Comparison of ENCODE assay signal across 9 mouse cellular contexts in genomic region chr10:23978901-23979705, GRCm38 (mm10). TPM values are rescaled to one million over a fixed set of nuclear protein-coding genes. Genes with fewer than 3 reads are reported as not detected.
DNase-seq lines count a peak whose midpoint lies in the region; ATAC-seq and TF ChIP-seq lines count a peak whose summit lies in the region.
"Had no signal": no experiment of that assay in that cellular context is flagged by ENCODE, and none has a peak within 500 bp of the region (broad histone marks: within the 10 kb centered on the region; RNA-seq: fewer than 3 reads in every experiment).

No protein-coding gene starts in this region.

- H3K9ac ChIP-seq in ES-Bruce4 (ENCODE audit: low read depth, poor library complexity, severe bottlenecking): no peak overlapping the region
- no peak overlapping the region for H3K9ac ChIP-seq in forebrain, embryonic 14.5 days (ENCODE audit: low read length)
- no peak overlapping the region for H3K9ac ChIP-seq in lung, embryonic 14.5 days

- peak; percentile 51; the same call in 1 of the 2 replicates for TF ChIP-seq EP300 in ES-Bruce4 (IDR thresholded peaks at IDR 0.05; ENCODE audit: insufficient read depth, low read depth, low read length)

- peak; percentile 89 for ATAC-seq in forebrain, embryonic 14.5 days
- ATAC-seq in hematopoietic stem cell, adult 5-6 weeks (replicated peaks in 1 of 2; ENCODE audit: insufficient read depth in 1 of 2, low FRiP score in 2 of 2, low TSS enrichment in 1 of 2, low read depth in 1 of 2, poor library complexity in 2 of 2, severe bottlenecking in 2 of 2): peak; percentile 78 to 86
- ATAC-seq in lung, embryonic 14.5 days (ENCODE audit: insufficient read depth): peak; percentile 85

- no peaks in the 10 kb centered on the region for H3K36me3 ChIP-seq in ES-Bruce4 (ENCODE audit: control insufficient read depth, insufficient read depth, low read length, poor library complexity, severe bottlenecking)
- H3K36me3 ChIP-seq in forebrain, embryonic 14.5 days (ENCODE audit: control insufficient read depth, insufficient read depth, low read length): no peaks in the 10 kb centered on the region
- H3K36me3 ChIP-seq in lung, embryonic 14.5 days (ENCODE audit: insufficient read depth): no peaks in the 10 kb centered on the region

- peak; percentile 94 for TF ChIP-seq CTCF in ES-Bruce4 (IDR thresholded peaks at IDR 0.05; ENCODE audit: low read depth, low read length)
- peak; percentile 70 for TF ChIP-seq CTCF in layer of hippocampus, adult 2 months (conservative IDR thresholded peaks at IDR 0.05)
- peak; percentile 92 for TF ChIP-seq CTCF in lung, embryonic 14.5 days (IDR thresholded peaks at IDR 0.05; ENCODE audit: low read depth)

- no peak overlapping the region for H3K4me2 ChIP-seq in forebrain, embryonic 14.5 days (ENCODE audit: low read length)
- H3K4me2 ChIP-seq in lung, embryonic 14.5 days: no peak overlapping the region

- H3K4me3 ChIP-seq in ES-Bruce4 (ENCODE audit: low read depth, low read length): no peak overlapping the region
- H3K4me3 ChIP-seq in forebrain, embryonic 14.5 days (ENCODE audit: low read depth, low read length): no peak overlapping the region
- H3K4me3 ChIP-seq in layer of hippocampus, adult 2 months: no peak overlapping the region
- H3K4me3 ChIP-seq in lung, embryonic 14.5 days (ENCODE audit: low read depth, low read length): no peak overlapping the region

- no peaks in the 10 kb centered on the region for H3K27me3 ChIP-seq in ES-Bruce4 (ENCODE audit: control insufficient read depth, insufficient read depth, low read length, poor library complexity, severe bottlenecking)
- no peaks in the 10 kb centered on the region for H3K27me3 ChIP-seq in forebrain, embryonic 14.5 days (replicated peaks; ENCODE audit: control insufficient read depth, insufficient read depth, low read length)
- H3K27me3 ChIP-seq in lung, embryonic 14.5 days (ENCODE audit: insufficient read depth, low read length): no peaks in the 10 kb centered on the region

- TF ChIP-seq POLR2A in ES-Bruce4 (IDR thresholded peaks at IDR 0.05; ENCODE audit: insufficient read depth, low read length): no peak

- no peaks in the 10 kb centered on the region for H3K4me1 ChIP-seq in ES-Bruce4 (ENCODE audit: control insufficient read depth, insufficient read depth, low read length)
- no peaks in the 10 kb centered on the region for H3K4me1 ChIP-seq in forebrain, embryonic 14.5 days (ENCODE audit: control insufficient read depth, insufficient read depth, low read length)
- H3K4me1 ChIP-seq in lung, embryonic 14.5 days (ENCODE audit: insufficient read depth): no peaks in the 10 kb centered on the region

- H3K9me3 ChIP-seq in ES-Bruce4 (replicated peaks; ENCODE audit: control insufficient read depth, insufficient read depth, low read length, poor library complexity, severe bottlenecking): no peaks in the 10 kb centered on the region; the same call in 1 of the 2 replicates
- H3K9me3 ChIP-seq in forebrain, embryonic 14.5 days (replicated peaks; ENCODE audit: control insufficient read depth, low read length): no peaks in the 10 kb centered on the region
- H3K9me3 ChIP-seq in lung, embryonic 14.5 days (ENCODE audit: low read depth, low read length): no peaks in the 10 kb centered on the region

- H3K27ac ChIP-seq in ES-Bruce4 (ENCODE audit: insufficient read depth, low read length): no peak overlapping the region
- no peak overlapping the region for H3K27ac ChIP-seq in forebrain, embryonic 14.5 days (ENCODE audit: low read depth, low read length)
- no peak overlapping the region for H3K27ac ChIP-seq in layer of hippocampus, adult 2 months
- H3K27ac ChIP-seq in lung, embryonic 14.5 days (ENCODE audit: low read depth): no peak overlapping the region

- 44% methylated on average over 16 of the region's 16 CpGs for WGBS in forebrain, embryonic 14.5 days
- WGBS in lung, embryonic 14.5 days: 33% methylated on average over 16 of the region's 16 CpGs

- peak; percentile 60 for DNase-seq in c-Kit-positive CD71-positive TER-119-negative erythroid progenitor cells, embryonic 14.5 days (ENCODE audit: low read depth)
- DNase-seq in forebrain, embryonic 14.5 days (ENCODE audit: low spot score): peak; percentile 82
- peak; percentile 61 to 75 for DNase-seq in layer of hippocampus, adult 2 months (ENCODE audit: low spot score in 2 of 2)
- peak; percentile 86 for DNase-seq in lung, embryonic 14.5 days
- peak; percentile 63 for DNase-seq in ovary, postnatal 14 days (ENCODE audit: low spot score)
- DNase-seq in thymus, postnatal 25 days: peak; percentile 55

RNA-seq across cellular contexts. Expression of gene Taar6, which starts 6.3 kb away (rescaled TPM):
- polyA plus RNA-seq in ES-Bruce4 (2011; ENCODE audit: insufficient read depth, insufficient read length, low read depth, missing spikeins): not detected in 2 replicates
- polyA plus RNA-seq in forebrain, embryonic 14.5 days (2014; fragmentation: Nextera tagmentation; extraction: Ambion mirVana): not detected in 2 replicates
- total RNA-seq in hematopoietic stem cell, adult 5-6 weeks (2017): not detected in 2 replicates
- total RNA-seq in layer of hippocampus, adult 2 months (2021): not detected
- polyA plus RNA-seq in lung, embryonic 14.5 days (2014; fragmentation: Nextera tagmentation; extraction: Ambion mirVana): not detected in 2 replicates
- total RNA-seq: gastrocnemius, adult 8-10 months had no signal

RNA-seq across cellular contexts. Expression of gene Taar5, which starts 8.6 kb away (rescaled TPM):
- polyA plus RNA-seq in ES-Bruce4 (2011; ENCODE audit: insufficient read depth, insufficient read length, low read depth, missing spikeins): not detected in 2 replicates
- not detected in 2 replicates for polyA plus RNA-seq in forebrain, embryonic 14.5 days (2014; fragmentation: Nextera tagmentation; extraction: Ambion mirVana)
- total RNA-seq in hematopoietic stem cell, adult 5-6 weeks (2017): not detected in 2 replicates
- not detected for total RNA-seq in layer of hippocampus, adult 2 months (2021)
- polyA plus RNA-seq in lung, embryonic 14.5 days (2014; fragmentation: Nextera tagmentation; extraction: Ambion mirVana): not detected in 2 replicates
- total RNA-seq: gastrocnemius, adult 8-10 months had no signal

RNA-seq across cellular contexts. Expression of gene Taar7a, which starts 14.2 kb away (rescaled TPM):
- polyA plus RNA-seq in ES-Bruce4 (2011; ENCODE audit: insufficient read depth, insufficient read length, low read depth, missing spikeins): not detected in 2 replicates
- polyA plus RNA-seq in forebrain, embryonic 14.5 days (2014; fragmentation: Nextera tagmentation; extraction: Ambion mirVana): not detected in 2 replicates
- not detected in 2 replicates for total RNA-seq in hematopoietic stem cell, adult 5-6 weeks (2017)
- total RNA-seq in layer of hippocampus, adult 2 months (2021): not detected
- not detected in 2 replicates for polyA plus RNA-seq in lung, embryonic 14.5 days (2014; fragmentation: Nextera tagmentation; extraction: Ambion mirVana)
- total RNA-seq: gastrocnemius, adult 8-10 months had no signal

RNA-seq across cellular contexts. Expression of gene Taar4, which starts 18.8 kb away (rescaled TPM):
- not detected in 2 replicates for polyA plus RNA-seq in ES-Bruce4 (2011; ENCODE audit: insufficient read depth, insufficient read length, low read depth, missing spikeins)
- 0.28 TPM in 1 of 2 replicates, not detected in the other for polyA plus RNA-seq in forebrain, embryonic 14.5 days (2014; fragmentation: Nextera tagmentation; extraction: Ambion mirVana)
- total RNA-seq in hematopoietic stem cell, adult 5-6 weeks (2017): not detected in 2 replicates
- not detected for total RNA-seq in layer of hippocampus, adult 2 months (2021)
- polyA plus RNA-seq in lung, embryonic 14.5 days (2014; fragmentation: Nextera tagmentation; extraction: Ambion mirVana): not detected in 2 replicates
- total RNA-seq: gastrocnemius, adult 8-10 months had no signal

RNA-seq across cellular contexts. Expression of gene Taar7b, which starts 20.6 kb away (rescaled TPM):
- not detected in 2 replicates for polyA plus RNA-seq in ES-Bruce4 (2011; ENCODE audit: insufficient read depth, insufficient read length, low read depth, missing spikeins)
- polyA plus RNA-seq in forebrain, embryonic 14.5 days (2014; fragmentation: Nextera tagmentation; extraction: Ambion mirVana): not detected in 2 replicates
- not detected in 2 replicates for total RNA-seq in hematopoietic stem cell, adult 5-6 weeks (2017)
- total RNA-seq in layer of hippocampus, adult 2 months (2021): not detected
- polyA plus RNA-seq in lung, embryonic 14.5 days (2014; fragmentation: Nextera tagmentation; extraction: Ambion mirVana): not detected in 2 replicates
- total RNA-seq: gastrocnemius, adult 8-10 months had no signal
